Mouse (Mus musculus) lung, postnatal 0 days (tissue): ENCODE measurements at regions not wholly inside any gene's neighbourhood (a gene's known extent, or its start where the extent isn't known, plus 50 kb on each side); places are given as distances from the start of the nearest gene placed in this dataset.

ENCODE experiments used
- ATAC-seq: fragments of 200-750 bp; cut with Nextera tagmentation; 2 replicates; pipeline ENCODE4 v1.8.0; 2017; ENCODE audit warnings: moderate library complexity
- DNase-seq: peaks from one replicate; pipeline ENCODE4 v3.0.0-alpha.2; 2016; ENCODE audit warnings: low spot score
- H3K27ac ChIP-seq: fragments of 300-500 bp; sonication (generic); 2 replicates; pipeline ENCODE4 v1.5.1; 2014; ENCODE audit warnings: antibody characterized with exemption, mild to moderate bottlenecking, low read length, mixed read lengths
- H3K27me3 ChIP-seq: fragments of 300-500 bp; sonication (generic); replicated peaks from 2 replicates; pipeline ENCODE4 v1.6.1; 2014; ENCODE audit warnings: low read length, mixed read lengths; ENCODE audit not compliant: insufficient read depth
- H3K36me3 ChIP-seq: fragments of 300-500 bp; sonication (generic); 2 replicates; pipeline ENCODE4 v1.6.1; 2014; ENCODE audit warnings: low read length, mixed read lengths; ENCODE audit not compliant: insufficient read depth
- H3K4me1 ChIP-seq: fragments of 300-500 bp; sonication (generic); 2 replicates; pipeline ENCODE4 v1.6.1; 2014; ENCODE audit warnings: antibody characterized with exemption, low read depth, low read length, mixed read lengths; ENCODE audit not compliant: insufficient read depth
- H3K4me2 ChIP-seq: fragments of 300-500 bp; sonication (generic); replicated peaks from 2 replicates; pipeline ENCODE4 v1.6.1; 2014; ENCODE audit warnings: low read depth, mild to moderate bottlenecking, low read length, moderate library complexity, mixed read lengths
- H3K4me3 ChIP-seq: fragments of 300-500 bp; sonication (generic); 2 replicates; pipeline ENCODE4 v1.5.1; 2014; ENCODE audit warnings: low read depth, low read length
- H3K9ac ChIP-seq: fragments of 300-500 bp; sonication (generic); replicated peaks from 2 replicates; pipeline ENCODE4 v1.6.1; 2014; ENCODE audit warnings: low read depth, mild to moderate bottlenecking
- H3K9me3 ChIP-seq: fragments of 300-500 bp; sonication (generic); 2 replicates; pipeline ENCODE4 v1.6.1; 2016; ENCODE audit warnings: low read length, mixed read lengths
- CTCF ChIP-seq: IDR thresholded peaks from 2 replicates; pipeline ENCODE4 v1.5.1; 2016; ENCODE audit warnings: antibody characterized with exemption, mild to moderate bottlenecking
- EP300 ChIP-seq: IDR thresholded peaks from 2 replicates; pipeline ENCODE4 v1.6.1; 2016; ENCODE audit warnings: antibody characterized with exemption, mild to moderate bottlenecking, control low read depth
- WGBS: fragments of 180-500 bp; shearing (Covaris S2); extraction: QIAGEN DNeasy Blood & Tissue Kit; methylation state at CpG from one replicate; pipeline ENCODE4 v1.1.7; 2014; 5-methylcytosine and 5-hydroxymethylcytosine counted together

DNA sequence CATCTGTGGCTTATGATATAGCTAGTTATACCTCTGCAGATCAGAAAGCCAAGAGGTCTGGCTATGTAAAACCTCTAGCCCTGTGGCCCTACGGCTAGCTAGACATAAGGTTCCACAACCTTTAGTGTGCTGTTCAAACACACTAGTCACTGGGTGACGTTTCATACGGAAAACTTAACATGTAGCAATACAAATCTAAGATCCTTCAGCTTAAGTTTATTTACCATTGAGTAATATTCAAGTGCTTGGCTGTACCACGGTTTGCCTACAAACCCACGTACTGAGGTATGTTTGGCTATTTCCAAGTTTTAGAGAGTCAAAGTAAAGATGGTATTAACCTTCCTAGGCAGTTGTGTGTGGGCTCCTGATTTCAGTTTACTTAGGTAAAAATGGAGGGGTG, 56.5 kb upstream of the Tarsl2 start:
- TF ChIP-seq CTCF (no peak), EP300 (peak; percentile 83)
- Histone ChIP-seq H3K4me1 (no peaks in the 10 kb centered on the region), H3K36me3 (no peaks in the 10 kb centered on the region), H3K4me3 (no peak overlapping the region), H3K4me2 (no peak overlapping the region), H3K27me3 (no peaks in the 10 kb centered on the region), H3K27ac (peak overlapping the region; percentile 47; the same call in 1 of the 2 replicates), H3K9ac (no peak overlapping the region), H3K9me3 (no peaks in the 10 kb centered on the region)
- ATAC-seq (peak; percentile 90), DNase-seq (peak; percentile 87)
- 63% methylated on average over 5 of the region's 5 CpGs for WGBS

GRCm38 (mm10) chr7:65586429-65586828, 58.3 kb upstream of the Tarsl2 start:
- no peak for DNase-seq
- Histone ChIP-seq H3K27me3 (no peaks in the 10 kb centered on the region), H3K4me2 (no peak overlapping the region), H3K4me1 (no peaks in the 10 kb centered on the region), H3K36me3 (no peaks in the 10 kb centered on the region), H3K9me3 (no peaks in the 10 kb centered on the region), H3K4me3 (no peak overlapping the region), H3K9ac (no peak overlapping the region), H3K27ac (no peak overlapping the region)
- no peak for TF ChIP-seq CTCF
- TF ChIP-seq EP300: no peak
- no peak for ATAC-seq
- WGBS: 63% methylated on average over 12 of the region's 12 CpGs

- Histone ChIP-seq H3K9ac (no peak overlapping the region), H3K27ac (no peak overlapping the region), H3K9me3 (no peaks in the 10 kb centered on the region), H3K27me3 (no peaks in the 10 kb centered on the region), H3K4me2 (no peak overlapping the region), H3K4me3 (no peak overlapping the region), H3K36me3 (no peaks in the 10 kb centered on the region), H3K4me1 (no peaks in the 10 kb centered on the region)
- 76% methylated on average over 4 of the region's 4 CpGs for WGBS
- no peak for ATAC-seq
- TF ChIP-seq CTCF (no peak), EP300 (no peak)
- peak; percentile 32 for DNase-seq
Measured at GRCm38 (mm10) chr7:65585251-65585650, 57.7 kb upstream of the Tjp1 start.

DNA sequence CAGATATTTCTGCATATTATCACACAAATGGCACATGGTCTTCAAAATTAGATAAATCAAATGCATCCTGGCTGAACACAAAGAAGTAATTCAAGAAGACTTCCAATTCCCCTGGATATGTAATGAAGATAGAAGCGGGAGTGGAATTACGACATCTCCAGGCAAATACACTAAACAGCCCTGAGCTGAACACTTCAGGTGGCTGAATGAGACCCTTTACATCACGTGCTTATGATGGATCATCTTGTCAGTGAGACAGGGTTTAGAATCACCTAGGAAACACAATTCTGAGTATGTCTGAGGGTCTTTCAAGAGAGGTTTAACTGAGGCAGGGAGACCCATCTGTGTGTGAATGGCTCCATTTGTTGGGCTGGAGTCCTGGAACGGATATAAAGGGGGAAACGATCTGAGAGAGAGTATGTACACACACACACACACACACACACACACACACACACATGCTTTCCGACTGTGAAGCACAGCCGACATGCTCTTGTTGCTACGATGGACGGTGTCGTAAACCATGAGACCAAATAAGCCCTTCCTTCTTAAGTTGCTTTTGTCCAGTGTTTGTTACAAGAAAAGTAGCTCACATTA, 53.5 kb upstream of the Tjp1 start:
- no peak for ATAC-seq
- no peaks in the 10 kb centered on the region for H3K4me1 ChIP-seq
- DNase-seq: no peak
- no peaks in the 10 kb centered on the region for H3K9me3 ChIP-seq
- no peaks in the 10 kb centered on the region for H3K27me3 ChIP-seq
- 44% methylated on average over 10 of the region's 10 CpGs for WGBS
- no peak overlapping the region for H3K4me2 ChIP-seq
- no peak overlapping the region for H3K9ac ChIP-seq
- no peak overlapping the region for H3K27ac ChIP-seq
- no peak overlapping the region for H3K4me3 ChIP-seq
- TF ChIP-seq CTCF (no peak), EP300 (no peak)
- H3K36me3 ChIP-seq: no peaks in the 10 kb centered on the region
